Mouse (Mus musculus) embryonic facial prominence, embryonic 11.5 days (tissue): Measurements from ENCODE around the gene Lrfn3. TPM values are rescaled to one million over a fixed set of nuclear protein-coding genes. Genes with fewer than 3 reads are reported as not detected.
A peak's percentile ranks its signal among the peaks of the same experiment; 100 is the strongest.

ENCODE experiments used
- ATAC-seq: fragments of 200-750 bp; cut with Nextera tagmentation; replicated peaks from 2 replicates; pipeline ENCODE4 v1.8.0; 2017; ENCODE audit warnings: low read depth; ENCODE audit not compliant: insufficient number of reproducible peaks, low FRiP score, low TSS enrichment
- DNase-seq: peaks from one replicate; pipeline ENCODE4 v3.0.0-alpha.2; 2015; ENCODE audit warnings: low spot score
- H3K27ac ChIP-seq: fragments of 300-500 bp; sonication (generic); replicated peaks from 2 replicates; pipeline ENCODE4 v1.5.1; 2014; ENCODE audit warnings: mild to moderate bottlenecking, low read depth, low read length, control low read depth
- H3K27me3 ChIP-seq: fragments of 300-500 bp; sonication (generic); 2 replicates; pipeline ENCODE4 v1.6.1; 2014; ENCODE audit warnings: mild to moderate bottlenecking, low read length, moderate library complexity, mixed read lengths; ENCODE audit not compliant: control insufficient read depth, insufficient read depth
- H3K36me3 ChIP-seq: fragments of 300-500 bp; sonication (generic); replicated peaks from 2 replicates; pipeline ENCODE4 v1.6.1; 2014; ENCODE audit warnings: low read depth, mild to moderate bottlenecking, low read length, moderate library complexity, mixed read lengths; ENCODE audit not compliant: control insufficient read depth, insufficient read depth
- H3K4me1 ChIP-seq: fragments of 300-500 bp; sonication (generic); 2 replicates; pipeline ENCODE4 v1.6.1; 2014; ENCODE audit warnings: low read length, mixed read lengths; ENCODE audit not compliant: control insufficient read depth, insufficient read depth
- H3K4me2 ChIP-seq: fragments of 300-500 bp; sonication (generic); 2 replicates; pipeline ENCODE4 v1.6.1; 2014; ENCODE audit warnings: low read depth, mild to moderate bottlenecking, control low read depth, low read length, moderate library complexity
- H3K4me3 ChIP-seq: fragments of 300-500 bp; sonication (generic); 2 replicates; pipeline ENCODE4 v1.5.1; 2014; ENCODE audit warnings: low read depth, low read length, control low read depth
- H3K9ac ChIP-seq: fragments of 300-500 bp; sonication (generic); replicated peaks from 2 replicates; pipeline ENCODE4 v1.6.1; 2014; ENCODE audit warnings: mild to moderate bottlenecking, control low read depth, low read length
- H3K9me3 ChIP-seq: fragments of 300-500 bp; sonication (generic); replicated peaks from 2 replicates; pipeline ENCODE4 v1.6.1; 2016; ENCODE audit warnings: mild to moderate bottlenecking, low read length, inconsistent platforms, mixed read lengths; ENCODE audit not compliant: control insufficient read depth
- WGBS: fragments of 180-500 bp; shearing (Covaris S2); extraction: QIAGEN DNeasy Blood & Tissue Kit; methylation state at CpG from one replicate; pipeline ENCODE4 v1.1.7; 2014; 5-methylcytosine and 5-hydroxymethylcytosine counted together
- polyA plus RNA-seq: library from polyadenylated mRNA; unstranded; fragments of >200 nt; fragmentation: Nextera tagmentation; extraction: Ambion mirVana; gene quantifications from 2 replicates; pipeline ENCODE4 v1.2.1, GENCODE M21; 2014

Lrfn3 gene
- 4.5 and 5.1 TPM in 2 replicates for polyA plus RNA-seq

GRCm38 (mm10) chr7:30362652-30363343, at the start of gene Lrfn3:
Gene Lrfn3, minus strand, starts transcription at chr7:30362772.
- no peak within 1 kb of the TSS for H3K27ac ChIP-seq
- ATAC-seq = peak; percentile 64; the same call in 1 of the 2 replicates

GRCm38 (mm10) chr7:30411023-30411422, 48.5 kb upstream of the Lrfn3 start:
- no peaks in the 10 kb centered on the region for H3K36me3 ChIP-seq
- no peak overlapping the region for H3K4me2 ChIP-seq
- no peak overlapping the region for H3K9ac ChIP-seq
- DNase-seq (no peak), ATAC-seq (no peak)
- H3K27me3 ChIP-seq = no peaks in the 10 kb centered on the region
- no peak overlapping the region for H3K27ac ChIP-seq
- H3K4me3 ChIP-seq = no peak overlapping the region
- 74% methylated on average over 3 of the region's 3 CpGs for WGBS
- H3K9me3 ChIP-seq = no peaks in the 10 kb centered on the region
- no peaks in the 10 kb centered on the region for H3K4me1 ChIP-seq

More at GRCm38 (mm10) chr7:30362652-30363343, at the start of gene Lrfn3:
- DNase-seq = peak; percentile 93
- Histone ChIP-seq H3K36me3 (no peaks in the 10 kb centered on the region), H3K9me3 (no peaks in the 10 kb centered on the region), H3K9ac (peak within 1 kb of the TSS; percentile 84), H3K27me3 (peaks cover 4% of the 10 kb centered on the region; the same call in 1 of the 2 replicates), H3K4me1 (no peaks in the 10 kb centered on the region; the same call in 1 of the 2 replicates), H3K4me3 (peak within 1 kb of the TSS; percentile 75), H3K4me2 (peak within 1 kb of the TSS; percentile 90)
- 1% methylated on average over 50 of the region's 55 CpGs for WGBS

GRCm38 (mm10) chr7:30409789-30410188, 47.2 kb upstream of the Lrfn3 start:
- H3K4me2 ChIP-seq = no peak overlapping the region
- no peaks in the 10 kb centered on the region for H3K9me3 ChIP-seq
- H3K27me3 ChIP-seq = no peaks in the 10 kb centered on the region
- no peak for DNase-seq
- H3K4me1 ChIP-seq = no peaks in the 10 kb centered on the region
- H3K4me3 ChIP-seq = no peak overlapping the region
- WGBS = 74% methylated on average over 2 of the region's 2 CpGs
- H3K9ac ChIP-seq = no peak overlapping the region
- no peak for ATAC-seq
- no peak overlapping the region for H3K27ac ChIP-seq
- H3K36me3 ChIP-seq = no peaks in the 10 kb centered on the region

GRCm38 (mm10) chr7:30408639-30409038, 46.1 kb upstream of the Lrfn3 start:
- DNase-seq = no peak
- WGBS = 77% methylated on average over 3 of the region's 3 CpGs
- no peak overlapping the region for H3K4me2 ChIP-seq
- no peaks in the 10 kb centered on the region for H3K9me3 ChIP-seq
- no peak for ATAC-seq
- no peak overlapping the region for H3K9ac ChIP-seq
- H3K36me3 ChIP-seq = no peaks in the 10 kb centered on the region
- no peaks in the 10 kb centered on the region for H3K4me1 ChIP-seq
- no peak overlapping the region for H3K27ac ChIP-seq
- H3K27me3 ChIP-seq = no peaks in the 10 kb centered on the region
- H3K4me3 ChIP-seq = no peak overlapping the region

GRCm38 (mm10) chr7:30402343-30402742, 39.8 kb upstream of the Lrfn3 start:
- Histone ChIP-seq H3K9me3 (no peaks in the 10 kb centered on the region), H3K36me3 (no peaks in the 10 kb centered on the region), H3K4me3 (no peak overlapping the region), H3K27ac (no peak overlapping the region), H3K27me3 (no peaks in the 10 kb centered on the region), H3K4me2 (no peak overlapping the region), H3K4me1 (no peaks in the 10 kb centered on the region), H3K9ac (no peak overlapping the region)
- WGBS = 72% methylated on average over 4 of the region's 4 CpGs
- DNase-seq (no peak), ATAC-seq (no peak)

- DNase-seq = no peak
- Histone ChIP-seq H3K36me3 (no peaks in the 10 kb centered on the region), H3K27ac (no peak overlapping the region), H3K4me1 (no peaks in the 10 kb centered on the region), H3K4me2 (no peak overlapping the region), H3K9ac (no peak overlapping the region), H3K27me3 (no peaks in the 10 kb centered on the region), H3K9me3 (no peaks in the 10 kb centered on the region), H3K4me3 (no peak overlapping the region)
- WGBS = 59% methylated on average over 7 of the region's 7 CpGs
- ATAC-seq = no peak
These were observed 37.1 kb upstream of the Lrfn3 start for GRCm38 (mm10) chr7:30399671-30400070.

GRCm38 (mm10) chr7:30394871-30395270, 32.3 kb upstream of the Lrfn3 start:
- Histone ChIP-seq H3K9ac (no peak overlapping the region), H3K4me2 (no peak overlapping the region), H3K4me3 (no peak overlapping the region), H3K27me3 (no peaks in the 10 kb centered on the region), H3K4me1 (no peaks in the 10 kb centered on the region), H3K27ac (no peak overlapping the region), H3K9me3 (no peaks in the 10 kb centered on the region), H3K36me3 (no peaks in the 10 kb centered on the region)
- ATAC-seq = no peak
- WGBS = 41% methylated on average over 2 of the region's 2 CpGs
- no peak for DNase-seq

GRCm38 (mm10) chr7:30394379-30394778, 31.8 kb upstream of the Lrfn3 start:
- WGBS = 35% methylated on average over 11 of the region's 11 CpGs
- 0 out of 2 replicates have a peak overlapping the region, but pooled peaks have one; percentile 6 for H3K27ac ChIP-seq
- H3K9ac ChIP-seq = no peak overlapping the region
- no peaks in the 10 kb centered on the region for H3K9me3 ChIP-seq
- ATAC-seq (no peak), DNase-seq (no peak)
- H3K27me3 ChIP-seq = no peaks in the 10 kb centered on the region
- no peaks in the 10 kb centered on the region for H3K4me1 ChIP-seq
- no peak overlapping the region for H3K4me2 ChIP-seq
- H3K4me3 ChIP-seq = no peak overlapping the region
- H3K36me3 ChIP-seq = no peaks in the 10 kb centered on the region
